Mouse (Mus musculus) liver, postnatal 0 days (tissue): ENCODE data around the gene Timm13. TPM values are rescaled to one million over a fixed set of nuclear protein-coding genes. Genes with fewer than 3 reads are reported as not detected.
A peak's percentile ranks its signal among the peaks of the same experiment; 100 is the strongest.

Experiments used
- ATAC-seq: fragments of 200-750 bp; cut with Nextera tagmentation; 2 replicates; pipeline ENCODE4 v1.8.0; 2017; ENCODE audit warnings: mild to moderate bottlenecking, moderate library complexity
- DNase-seq: peaks from one replicate; pipeline ENCODE4 v3.0.0-alpha.2; 2016
- H3K27ac ChIP-seq: fragments of 300-500 bp; sonication (generic); 2 replicates; pipeline ENCODE4 v1.5.1; 2014; ENCODE audit warnings: antibody characterized with exemption, moderate library complexity, mild to moderate bottlenecking, low read depth
- H3K27me3 ChIP-seq: fragments of 300-500 bp; sonication (generic); 2 replicates; pipeline ENCODE4 v1.6.1; 2014; ENCODE audit warnings: low read length, control low read depth, mixed read lengths; ENCODE audit not compliant: insufficient read depth
- H3K36me3 ChIP-seq: fragments of 300-500 bp; sonication (generic); replicated peaks from 2 replicates; pipeline ENCODE4 v1.6.1; 2014; ENCODE audit warnings: mild to moderate bottlenecking, control low read depth, low read length, moderate library complexity, mixed read lengths; ENCODE audit not compliant: insufficient read depth
- H3K4me1 ChIP-seq: fragments of 300-500 bp; sonication (generic); 2 replicates; pipeline ENCODE4 v1.6.1; 2014; ENCODE audit warnings: antibody characterized with exemption, mild to moderate bottlenecking, control low read depth; ENCODE audit not compliant: insufficient read depth
- H3K4me2 ChIP-seq: fragments of 300-500 bp; sonication (generic); 2 replicates; pipeline ENCODE4 v1.6.1; 2014; ENCODE audit warnings: low read depth, mild to moderate bottlenecking, low read length, moderate library complexity, mixed read lengths
- H3K4me3 ChIP-seq: fragments of 300-500 bp; sonication (generic); 2 replicates; pipeline ENCODE4 v1.5.1; 2014; ENCODE audit warnings: low read depth, low read length
- H3K9ac ChIP-seq: fragments of 300-500 bp; sonication (generic); replicated peaks from 2 replicates; pipeline ENCODE4 v1.6.1; 2014; ENCODE audit warnings: mild to moderate bottlenecking, moderate library complexity
- H3K9me3 ChIP-seq: fragments of 300-500 bp; sonication (generic); 2 replicates; pipeline ENCODE4 v1.6.1; 2016; ENCODE audit warnings: mild to moderate bottlenecking, control low read depth, low read length, mixed read lengths
- CTCF ChIP-seq: sonication (generic); IDR thresholded peaks from 2 replicates; pipeline ENCODE4 v1.5.1; 2016; ENCODE audit warnings: antibody characterized with exemption, low read depth
- EP300 ChIP-seq: IDR thresholded peaks from 2 replicates; pipeline ENCODE4 v1.6.1; 2016; ENCODE audit warnings: antibody characterized with exemption, low read depth, mild to moderate bottlenecking
- WGBS: fragments of 180-500 bp; shearing (Covaris S2); extraction: QIAGEN DNeasy Blood & Tissue Kit; methylation state at CpG from one replicate; pipeline ENCODE4 v1.1.7; 2014; ENCODE audit not compliant: insufficient replicate concordance; 5-methylcytosine and 5-hydroxymethylcytosine counted together
- polyA plus RNA-seq: library from polyadenylated mRNA; unstranded; fragments of >200 nt; fragmentation: Nextera tagmentation; extraction: Ambion mirVana; gene quantifications from 2 replicates; pipeline ENCODE4 v1.2.1, GENCODE M21; 2015

Timm13 gene
- polyA plus RNA-seq, 1 experiment from 2014 or later, result 244 TPM

DNA sequence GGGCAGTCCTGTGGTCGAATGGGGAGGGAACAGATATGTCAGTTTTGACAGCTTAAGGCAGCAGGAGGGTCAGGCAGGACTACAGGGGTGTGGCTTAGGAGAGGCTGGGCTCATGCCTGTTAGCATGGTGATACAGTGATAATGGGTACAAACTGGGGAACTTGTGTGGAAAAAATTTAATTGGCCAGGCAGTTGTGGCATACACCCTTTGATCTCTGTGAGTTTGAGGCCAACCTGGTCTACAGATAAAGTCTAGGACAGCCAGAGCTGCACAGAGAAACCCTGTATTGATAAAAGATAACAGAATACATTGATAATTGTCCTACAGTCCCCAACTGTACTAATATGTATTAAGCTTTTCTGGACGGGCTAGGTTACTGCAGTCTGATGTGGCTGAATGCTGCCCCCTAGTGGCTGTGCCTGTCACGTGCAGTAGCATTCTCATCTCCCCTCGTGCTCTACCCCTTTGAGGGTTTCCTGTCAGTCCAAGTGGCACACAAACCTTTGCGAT is 20.6 kb downstream of the Timm13 start:
- Histone ChIP-seq H3K27me3 (no peaks in the 10 kb centered on the region), H3K9me3 (no peaks in the 10 kb centered on the region), H3K9ac (no peak overlapping the region), H3K4me2 (peak overlapping the region; percentile 37), H3K4me1 (peaks cover 5% of the 10 kb centered on the region; the same call in 1 of the 2 replicates), H3K27ac (peak overlapping the region; percentile 51; the same call in 1 of the 2 replicates), H3K4me3 (no peak overlapping the region), H3K36me3 (no peaks in the 10 kb centered on the region)
- ATAC-seq (peak; percentile 81), DNase-seq (peak; percentile 88)
- 6% methylated on average over 5 of the region's 5 CpGs for WGBS
- TF ChIP-seq CTCF (peak; percentile 97), EP300 (peak; percentile 80)

DNA sequence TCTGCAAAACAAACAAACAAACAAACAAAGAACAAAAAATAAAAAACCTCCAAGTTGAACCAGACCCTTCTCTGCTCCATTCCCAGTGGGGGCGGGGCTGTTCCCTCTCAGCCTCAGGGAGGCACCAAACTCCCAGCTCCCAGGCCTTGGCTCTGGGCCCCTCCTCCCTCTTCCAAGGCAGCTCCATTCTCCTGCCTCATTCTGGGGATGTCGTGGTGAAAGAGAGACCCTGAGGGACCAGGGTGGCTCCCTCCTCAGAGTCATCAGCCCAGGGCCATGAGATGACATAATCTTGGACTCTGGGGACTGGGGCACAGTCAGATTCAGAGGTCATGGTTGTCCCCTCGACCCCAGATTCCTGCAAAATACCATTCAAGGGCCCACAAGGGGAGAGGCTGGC is 24.2 kb downstream of the Timm13 start:
- no peak for DNase-seq

DNA sequence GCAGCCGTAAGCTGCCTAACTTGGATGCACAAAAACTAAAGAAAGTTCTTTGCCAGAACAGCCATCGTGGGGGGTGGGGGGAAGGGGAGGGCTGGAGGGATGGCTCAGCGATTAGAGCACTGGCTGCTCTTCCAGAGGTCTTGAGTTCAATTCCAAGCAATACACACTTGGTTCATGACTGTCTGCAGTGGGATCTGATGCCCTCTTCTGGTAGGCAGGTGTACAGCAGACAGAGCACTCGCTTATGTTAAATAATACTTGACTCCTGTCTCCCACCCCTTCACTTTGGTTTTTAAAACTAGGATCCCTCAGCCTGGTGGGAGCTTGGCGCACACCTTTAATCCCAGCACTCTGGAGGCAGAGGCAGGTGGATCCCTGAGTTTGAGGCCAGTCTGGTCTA is 24.7 kb downstream of the Timm13 start:
- Histone ChIP-seq H3K27ac (0 out of 2 replicates have a peak overlapping the region, but pooled peaks have one; percentile 5), H3K36me3 (no peaks in the 10 kb centered on the region), H3K27me3 (peaks cover 2% of the 10 kb centered on the region; the same call in 1 of the 2 replicates), H3K4me2 (no peak overlapping the region), H3K9ac (no peak overlapping the region; the same call in 1 of the 2 replicates), H3K4me3 (no peak overlapping the region), H3K9me3 (no peaks in the 10 kb centered on the region), H3K4me1 (peaks cover 5% of the 10 kb centered on the region; the same call in 1 of the 2 replicates)
- DNase-seq (peak; percentile 74), ATAC-seq (peak; percentile 8; the same call in 1 of the 2 replicates)
- 32% methylated on average over 5 of the region's 5 CpGs for WGBS
- TF ChIP-seq CTCF (peak; percentile 94), EP300 (no peak)

More for the DNA sequence above, 24.2 kb downstream of the Timm13 start:
- Histone ChIP-seq H3K27ac (0 out of 2 replicates have a peak overlapping the region, but pooled peaks have one; percentile 5), H3K4me2 (no peak overlapping the region), H3K36me3 (no peaks in the 10 kb centered on the region), H3K4me3 (no peak overlapping the region), H3K4me1 (peaks cover 5% of the 10 kb centered on the region; the same call in 1 of the 2 replicates), H3K9me3 (no peaks in the 10 kb centered on the region), H3K9ac (no peak overlapping the region), H3K27me3 (peaks cover 2% of the 10 kb centered on the region; the same call in 1 of the 2 replicates)
- TF ChIP-seq CTCF, result no peak
- no peak for TF ChIP-seq EP300
- 42% methylated on average over 3 of the region's 3 CpGs for WGBS
- no peak for ATAC-seq

DNA sequence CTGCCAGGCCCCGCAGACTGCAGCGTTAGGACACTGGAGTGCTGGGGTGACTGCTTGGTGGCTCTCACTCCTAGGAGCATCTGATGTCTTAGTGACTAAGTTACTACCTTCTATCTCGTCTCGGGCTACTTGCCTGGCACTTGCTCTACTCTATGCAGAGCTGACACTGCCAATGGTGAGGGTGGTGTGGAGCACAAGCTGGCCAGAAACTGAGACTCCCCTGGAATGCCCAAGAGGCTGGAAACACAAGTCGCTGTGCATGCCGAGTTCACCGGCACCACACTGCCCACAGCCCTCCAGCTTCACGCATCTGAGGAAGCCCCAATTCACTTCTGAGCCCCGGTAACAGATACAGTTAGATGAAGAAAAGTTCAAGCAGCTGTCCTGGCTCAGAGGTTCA is 26.7 kb downstream of the Timm13 start:
- Histone ChIP-seq H3K27me3 (peaks cover 2% of the 10 kb centered on the region; the same call in 1 of the 2 replicates), H3K9ac (no peak overlapping the region), H3K36me3 (no peaks in the 10 kb centered on the region), H3K4me2 (no peak overlapping the region), H3K4me1 (no peaks in the 10 kb centered on the region), H3K4me3 (no peak overlapping the region), H3K9me3 (no peaks in the 10 kb centered on the region), H3K27ac (no peak overlapping the region)
- ATAC-seq (no peak), DNase-seq (no peak)
- 81% methylated on average over 9 of the region's 9 CpGs for WGBS
- TF ChIP-seq EP300 (no peak), CTCF (no peak)

DNA sequence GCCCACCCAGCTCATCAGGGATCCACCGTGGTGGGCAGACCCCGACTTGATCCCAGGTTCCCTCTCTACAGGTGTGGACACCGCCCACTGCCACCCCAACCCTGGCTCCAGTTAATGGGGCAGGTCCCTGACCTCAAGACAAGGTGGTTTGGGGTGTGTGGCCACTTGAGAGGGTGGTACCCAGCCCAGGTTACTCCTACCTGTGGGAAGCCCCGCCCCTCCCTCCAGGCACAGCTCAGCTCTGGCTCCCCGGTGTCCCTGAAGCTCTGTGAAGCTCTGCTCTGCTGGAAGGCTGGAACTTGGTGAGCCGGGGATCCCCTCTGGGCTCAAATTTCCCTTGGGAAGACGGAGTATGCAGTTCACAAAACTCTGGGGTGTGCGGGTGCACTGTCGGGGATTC is 29.2 kb downstream of the Timm13 start, which contains the start of gene Tmprss9:
Gene Tmprss9, plus strand, starts transcription at position 268 of the 400 bp plus-strand sequence.
- H3K9me3 ChIP-seq, result no peaks in the 10 kb centered on the region
- peaks cover 20% of the 10 kb centered on the region for H3K36me3 ChIP-seq
- TF ChIP-seq EP300 (no peak), CTCF (no peak)
- no peaks in the 10 kb centered on the region for H3K4me1 ChIP-seq
- H3K4me3 ChIP-seq, result no peak within 1 kb of the TSS
- no peak within 1 kb of the TSS for H3K27ac ChIP-seq
- peak; percentile 28; the same call in 1 of the 2 replicates for ATAC-seq
- peaks cover 2% of the 10 kb centered on the region; the same call in 1 of the 2 replicates for H3K27me3 ChIP-seq
- WGBS, result 30% methylated on average over 9 of the region's 9 CpGs
- H3K9ac ChIP-seq, result no peak within 1 kb of the TSS; the same call in 1 of the 2 replicates
- no peak for DNase-seq
- H3K4me2 ChIP-seq, result no peak within 1 kb of the TSS

DNA sequence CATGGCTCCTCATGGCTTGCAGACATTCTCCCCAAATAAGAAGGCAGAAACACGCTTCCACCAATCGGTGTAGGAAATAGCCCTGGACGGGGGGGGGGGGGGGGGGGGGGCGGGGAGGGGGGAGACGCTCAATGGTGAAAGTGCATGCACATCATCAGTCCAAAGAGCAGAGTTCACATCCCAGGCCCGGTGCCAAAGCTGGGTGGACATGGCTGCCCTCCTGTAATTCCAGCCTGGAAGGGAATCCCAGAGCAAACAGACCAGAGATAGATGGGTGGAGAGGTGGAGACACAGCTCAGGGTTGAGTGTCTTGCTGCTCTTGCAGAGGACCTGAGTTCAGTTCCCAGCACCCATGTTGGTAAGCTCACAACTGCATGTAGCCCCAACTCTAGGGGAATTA is 29.8 kb downstream of the Timm13 start:
- H3K36me3 ChIP-seq, result peaks cover 26% of the 10 kb centered on the region
- WGBS, result 60% methylated on average over 4 of the region's 6 CpGs
- H3K4me3 ChIP-seq, result no peak overlapping the region
- no peaks in the 10 kb centered on the region for H3K4me1 ChIP-seq
- TF ChIP-seq CTCF, result no peak
- no peak for TF ChIP-seq EP300
- ATAC-seq (peak; percentile 59), DNase-seq (peak; percentile 63)
- no peaks in the 10 kb centered on the region for H3K9me3 ChIP-seq
- no peak overlapping the region for H3K4me2 ChIP-seq
- no peak overlapping the region for H3K9ac ChIP-seq
- no peak overlapping the region for H3K27ac ChIP-seq
- H3K27me3 ChIP-seq, result peaks cover 2% of the 10 kb centered on the region; the same call in 1 of the 2 replicates
